Mouse (Mus musculus): Measurements from ENCODE around the gene Exo5. TPM values are rescaled to one million over a fixed set of nuclear protein-coding genes. Genes with fewer than 3 reads are reported as not detected.

Exo5 gene
- total and polyA plus RNA-seq, 3 experiments, result 1.6 to 3.0 (median 1.8) TPM

DNA sequence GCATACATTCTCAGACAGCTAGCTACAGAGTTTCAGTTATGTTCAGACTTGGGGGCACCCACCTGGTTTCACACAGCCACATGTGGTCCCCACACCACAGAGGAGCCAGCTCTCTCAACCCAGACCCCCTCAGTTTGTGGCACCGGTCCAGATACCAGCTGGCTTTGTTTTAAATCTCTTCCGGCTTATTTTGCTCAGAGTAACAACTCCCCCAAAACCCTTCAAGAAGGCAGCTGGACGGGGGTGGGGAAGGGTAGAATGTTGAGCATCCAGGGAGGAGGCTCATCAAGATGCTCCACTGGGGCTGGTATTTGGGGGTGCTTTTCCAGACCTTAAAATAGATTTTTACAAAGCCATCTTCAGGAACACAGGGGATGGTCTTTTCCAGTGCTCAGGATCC, 46.1 kb downstream of the Exo5 start:
- Histone ChIP-seq H3K27ac (no peak overlapping the region), H3K4me3 (no peak overlapping the region), H3K27me3 (ENCODE audit: control insufficient read depth, insufficient read depth, low read length) (no peaks in the 10 kb centered on the region), H3K4me1 (ENCODE audit: control insufficient read depth, insufficient read depth, low read length) (no peaks in the 10 kb centered on the region), H3K79me2 (replicated peaks; ENCODE audit: control insufficient read depth, insufficient read depth, low read length) (no peaks in the 10 kb centered on the region), H3K36me3 (ENCODE audit: control insufficient read depth, insufficient read depth, low read length) (no peaks in the 10 kb centered on the region), H3K9ac (ENCODE audit: low read depth, low read length) (no peak overlapping the region)
- DNase-seq, result no peak
- no peak for TF ChIP-seq POLR2A (IDR thresholded peaks at IDR 0.05; ENCODE audit: insufficient read depth, low read depth, low read length)
- no peak for TF ChIP-seq CTCF (IDR thresholded peaks at IDR 0.05)
- TF ChIP-seq EP300 (IDR thresholded peaks at IDR 0.05; ENCODE audit: insufficient read depth, low read depth, low read length), result no peak
- intact Hi-C loops (cut with DNase I), result no loop called here
- WGBS, result 65% methylated on average over 3 of the region's 3 CpGs

GRCm38 (mm10) chr4:120875961-120876360, 48.9 kb downstream of the Exo5 start:
- Histone ChIP-seq H3K9ac (ENCODE audit: low read depth, low read length) (no peak overlapping the region), H3K4me3 (no peak overlapping the region), H3K36me3 (ENCODE audit: control insufficient read depth, insufficient read depth, low read length) (no peaks in the 10 kb centered on the region), H3K79me2 (replicated peaks; ENCODE audit: control insufficient read depth, insufficient read depth, low read length) (no peaks in the 10 kb centered on the region), H3K27me3 (ENCODE audit: control insufficient read depth, insufficient read depth, low read length) (no peaks in the 10 kb centered on the region), H3K4me1 (ENCODE audit: control insufficient read depth, insufficient read depth, low read length) (no peaks in the 10 kb centered on the region), H3K27ac (no peak overlapping the region)
- no peak for TF ChIP-seq EP300 (IDR thresholded peaks at IDR 0.05; ENCODE audit: insufficient read depth, low read depth, low read length)
- no peak for TF ChIP-seq CTCF (IDR thresholded peaks at IDR 0.05)
- TF ChIP-seq POLR2A (IDR thresholded peaks at IDR 0.05; ENCODE audit: insufficient read depth, low read depth, low read length), result no peak
- intact Hi-C loops (cut with DNase I), result no loop called here
- 68% methylated on average over 3 of the region's 3 CpGs for WGBS
- no peak for DNase-seq

Small RNA genes lying within 50 kb of the gene (microRNA-seq; reads per million reads assigned to microRNA genes)
- 0 to 0.39 reads per million in 2 experiments for gene Mir7015

Other genes with a start within 250 kb of the Exo5 start
- gene Kcnq4, start 176.4 kb downstream of the Exo5 start, total RNA-seq (2021), result 1 to 10 TPM; 1.6 to 1.9 TPM
- 6.9 TPM in 2 replicates for gene Kcnq4, start 176.4 kb downstream of the Exo5 start, polyA plus RNA-seq (2012; rRNA removed)
- gene Nfyc, start 93.4 kb downstream of the Exo5 start, total RNA-seq (2021), result 10 to 100 TPM; 46.0 to 50.6 TPM
- gene Nfyc, start 93.4 kb downstream of the Exo5 start, polyA plus RNA-seq (2012; rRNA removed), result 179 and 212 TPM in 2 replicates
- under 1 TPM; 0.05 TPM for gene Rims3, start 70.2 kb downstream of the Exo5 start, total RNA-seq (2021)
- gene Rims3, start 70.2 kb downstream of the Exo5 start, polyA plus RNA-seq (2012; rRNA removed), result 0.09 and 0.12 TPM in 2 replicates
- 1 to 10 TPM in 1 of 2 experiments, under 1 TPM in 1; 0.82 to 1.1 TPM for gene Zfp69, start 26.7 kb upstream of the Exo5 start, total RNA-seq (2021)
- 1.0 and 1.3 TPM in 2 replicates for gene Zfp69, start 26.7 kb upstream of the Exo5 start, polyA plus RNA-seq (2012; rRNA removed)
- gene Smap2, start 92.2 kb upstream of the Exo5 start, total RNA-seq (2021), result 10 to 100 TPM; 44.2 to 49.6 TPM
- 26.7 and 32.2 TPM in 2 replicates for gene Smap2, start 92.2 kb upstream of the Exo5 start, polyA plus RNA-seq (2012; rRNA removed)
- gene Col9a2, start 114.4 kb upstream of the Exo5 start, total RNA-seq (2021), result not detected
- 0.06 and 0.31 TPM in 2 replicates for gene Col9a2, start 114.4 kb upstream of the Exo5 start, polyA plus RNA-seq (2012; rRNA removed)
- gene Zmpste24, start 173.2 kb upstream of the Exo5 start, total RNA-seq (2021), result 10 to 100 TPM; 24.4 to 24.8 TPM
- gene Zmpste24, start 173.2 kb upstream of the Exo5 start, polyA plus RNA-seq (2012; rRNA removed), result 17.1 and 29.1 TPM in 2 replicates
- not detected for gene Tmco2, start 184.2 kb upstream of the Exo5 start, total RNA-seq (2021)
- 0.16 and 0.44 TPM in 2 replicates for gene Tmco2, start 184.2 kb upstream of the Exo5 start, polyA plus RNA-seq (2012; rRNA removed)

All from heart, adult 2 months (tissue).